ENCODE assay signal across 39 mouse cellular contexts in genomic region chr5:145469623-145470022, GRCm38 (mm10). TPM values are rescaled to one million over a fixed set of nuclear protein-coding genes. Genes with fewer than 3 reads are reported as not detected.
"Had no signal": no experiment of that assay in that cellular context is flagged by ENCODE, and none has a peak within 500 bp of the region (broad histone marks: within the 10 kb centered on the region; RNA-seq: fewer than 3 reads in every experiment).

Gene Cyp3a16 (minus strand): TSS chr5:145469723.

RNA-seq across cellular contexts. Expression of gene Cyp3a16, which starts in this region (rescaled TPM):
- total RNA-seq: heart, postnatal 10 days; heart, postnatal 14 days; heart, postnatal 25 days; heart, postnatal 36 days; heart, postnatal 4 days; hematopoietic stem cell, adult 5-6 weeks; hindbrain, postnatal 0 days; layer of hippocampus, adult 18-20 months; layer of hippocampus, adult 2 months; layer of hippocampus, adult 8-10 months; layer of hippocampus, postnatal 10 days; layer of hippocampus, postnatal 14 days; layer of hippocampus, postnatal 25 days; layer of hippocampus, postnatal 36 days; left cerebral cortex, adult 18-20 months had no signal
- polyA plus RNA-seq: heart, embryonic 10.5 days; heart, embryonic 11.5 days; heart, embryonic 12.5 days; heart, embryonic 13.5 days; heart, embryonic 14.5 days; heart, embryonic 15.5 days; heart, postnatal 0 days; hindbrain, embryonic 10.5 days; hindbrain, embryonic 11.5 days; hindbrain, embryonic 12.5 days; hindbrain, embryonic 13.5 days; hindbrain, embryonic 14.5 days; hindbrain, embryonic 15.5 days; hindbrain, embryonic 16.5 days; hindbrain, postnatal 0 days; inflammation-experienced regulatory T-cells, adult 6 months; intestine, embryonic 14.5 days; intestine, embryonic 15.5 days; intestine, postnatal 0 days; kidney, adult 2 months; kidney, embryonic 14.5 days; kidney, embryonic 15.5 days; kidney, embryonic 16.5 days; kidney, postnatal 0 days; large intestine, adult 2 months had no signal
